Mouse (Mus musculus) cerebellum, adult 2 months (tissue): ENCODE measurements at regions not wholly inside any gene's neighbourhood (a gene's known extent, or its start where the extent isn't known, plus 50 kb on each side); places are given as distances from the start of the nearest gene placed in this dataset.

ENCODE experiments used
- CTCF ChIP-seq: fragments of 200-500 bp; IDR thresholded peaks from 2 replicates; pipeline ENCODE4 v1.5.1; 2011; ENCODE audit warnings: low read depth, mild to moderate bottlenecking, control low read depth, low read length, moderate library complexity, borderline replicate concordance; ENCODE audit not compliant: insufficient read depth
- POLR2A ChIP-seq: fragments of 200-500 bp; IDR thresholded peaks from 2 replicates; pipeline ENCODE4 v1.6.1; 2011; ENCODE audit warnings: low read length, control low read depth, borderline replicate concordance; ENCODE audit not compliant: insufficient read depth

DNA sequence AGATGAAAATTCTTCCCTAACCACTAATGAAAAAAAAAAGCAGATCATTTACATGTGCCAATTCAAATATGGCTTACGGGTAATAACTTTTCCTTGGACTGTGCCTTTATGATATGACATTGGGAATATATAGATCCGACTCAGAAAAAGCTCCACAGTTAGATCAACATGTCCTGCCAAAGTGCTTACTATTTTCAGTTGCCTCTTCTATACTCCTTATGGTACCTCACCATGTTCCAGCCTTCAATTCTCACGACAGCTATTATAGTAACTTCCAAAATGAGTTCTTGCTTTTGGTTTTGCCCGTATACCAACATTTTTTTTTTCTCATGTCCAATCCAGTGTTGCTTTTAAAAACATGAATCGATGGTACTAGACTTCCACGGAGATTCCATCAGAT lies 731.7 kb downstream of the Cdh8 start:
- no peak for TF ChIP-seq POLR2A
- no peak for TF ChIP-seq CTCF
